8 mouse cellular contexts compared by ENCODE assay signal in genomic region chr1:135313284-135314031, GRCm38 (mm10). TPM values are rescaled to one million over a fixed set of nuclear protein-coding genes. Genes with fewer than 3 reads are reported as not detected.
DNase-seq lines count a peak whose midpoint lies in the region; ATAC-seq and TF ChIP-seq lines count a peak whose summit lies in the region.

Gene Timm17a, minus strand, starts transcription at chr1:135313778.

- H3K36me3 ChIP-seq in ES-Bruce4 (ENCODE audit: control insufficient read depth, insufficient read depth, low read length, poor library complexity, severe bottlenecking) = peaks cover 8% of the 10 kb centered on the region
- peaks cover 15% of the 10 kb centered on the region for H3K36me3 ChIP-seq in forebrain, embryonic 13.5 days (ENCODE audit: poor library complexity, severe bottlenecking)
- H3K36me3 ChIP-seq in liver, postnatal 0 days (replicated peaks; ENCODE audit: insufficient read depth, low read length) = peaks cover 13% of the 10 kb centered on the region
- 0 out of 2 replicates have a peak, but pooled peaks cover 1% of the 10 kb centered on the region for H3K36me3 ChIP-seq in neural tube, embryonic 14.5 days (ENCODE audit: control insufficient read depth, insufficient read depth, low read length)

- under 1% methylated on average over 51 of the region's 51 CpGs for WGBS in forebrain, embryonic 13.5 days
- WGBS in large intestine, adult 2 months = under 1% methylated on average over 51 of the region's 51 CpGs
- under 1% methylated on average over 51 of the region's 51 CpGs for WGBS in liver, postnatal 0 days (ENCODE audit: insufficient replicate concordance)
- WGBS in neural tube, embryonic 14.5 days = 0% methylated on average over 51 of the region's 51 CpGs

- H3K9me3 ChIP-seq in ES-Bruce4 (replicated peaks; ENCODE audit: control insufficient read depth, insufficient read depth, low read length, poor library complexity, severe bottlenecking) = no peaks in the 10 kb centered on the region
- no peaks in the 10 kb centered on the region for H3K9me3 ChIP-seq in forebrain, embryonic 13.5 days (replicated peaks)
- H3K9me3 ChIP-seq in liver, postnatal 0 days (ENCODE audit: low read length) = no peaks in the 10 kb centered on the region
- H3K9me3 ChIP-seq in neural tube, embryonic 14.5 days (ENCODE audit: control insufficient read depth, low read length) = no peaks in the 10 kb centered on the region

- no peaks in the 10 kb centered on the region for H3K27me3 ChIP-seq in ES-Bruce4 (ENCODE audit: control insufficient read depth, insufficient read depth, low read length, poor library complexity, severe bottlenecking)
- 0 out of 2 replicates have a peak, but pooled peaks cover 5% of the 10 kb centered on the region for H3K27me3 ChIP-seq in forebrain, embryonic 13.5 days
- no peaks in the 10 kb centered on the region for H3K27me3 ChIP-seq in liver, postnatal 0 days (ENCODE audit: insufficient read depth, low read length)
- H3K27me3 ChIP-seq in neural tube, embryonic 14.5 days (ENCODE audit: control insufficient read depth, insufficient read depth, low read length) = no peaks in the 10 kb centered on the region

- DNase-seq in heart, postnatal 10 days = peak; percentile 96
- DNase-seq in large intestine, adult 2 months (ENCODE audit: low read depth, low spot score) = peak; percentile 94
- peak; percentile 94 for DNase-seq in liver, postnatal 0 days
- peak; percentile 91 for DNase-seq in testis, postnatal 10 days (ENCODE audit: low spot score)

- H3K4me2 ChIP-seq in forebrain, embryonic 13.5 days = peak within 1 kb of the TSS; percentile 91
- H3K4me2 ChIP-seq in liver, postnatal 0 days (ENCODE audit: low read depth, low read length) = peak within 1 kb of the TSS; percentile 93
- peak within 1 kb of the TSS; percentile 93 for H3K4me2 ChIP-seq in neural tube, embryonic 14.5 days (ENCODE audit: low read depth, low read length)

- H3K4me3 ChIP-seq in ES-Bruce4 (ENCODE audit: low read depth, low read length) = peak within 1 kb of the TSS; percentile 94
- peak within 1 kb of the TSS; percentile 81 for H3K4me3 ChIP-seq in forebrain, embryonic 13.5 days
- peak within 1 kb of the TSS; percentile 72 for H3K4me3 ChIP-seq in liver, postnatal 0 days (ENCODE audit: low read depth, low read length)
- H3K4me3 ChIP-seq in neural tube, embryonic 14.5 days (ENCODE audit: low read depth, low read length) = peak within 1 kb of the TSS; percentile 91

- TF ChIP-seq POLR2A in ES-Bruce4 (IDR thresholded peaks at IDR 0.05; ENCODE audit: insufficient read depth, low read length) = peak; percentile 80

- no peak for TF ChIP-seq CTCF in ES-Bruce4 (IDR thresholded peaks at IDR 0.05; ENCODE audit: low read depth, low read length)
- TF ChIP-seq CTCF in liver, postnatal 0 days (IDR thresholded peaks at IDR 0.05; ENCODE audit: low read depth) = no peak

- H3K9ac ChIP-seq in ES-Bruce4 (ENCODE audit: low read depth, poor library complexity, severe bottlenecking) = peak within 1 kb of the TSS; percentile 60
- peak within 1 kb of the TSS; percentile 95 for H3K9ac ChIP-seq in forebrain, embryonic 13.5 days
- peak within 1 kb of the TSS; percentile 91 for H3K9ac ChIP-seq in liver, postnatal 0 days (replicated peaks)
- H3K9ac ChIP-seq in neural tube, embryonic 14.5 days (replicated peaks; ENCODE audit: low read depth, low read length) = peak within 1 kb of the TSS; percentile 98

- no peaks in the 10 kb centered on the region for H3K4me1 ChIP-seq in ES-Bruce4 (ENCODE audit: control insufficient read depth, insufficient read depth, low read length)
- H3K4me1 ChIP-seq in forebrain, embryonic 13.5 days = peaks cover 12% of the 10 kb centered on the region
- H3K4me1 ChIP-seq in liver, postnatal 0 days (ENCODE audit: insufficient read depth) = peaks cover 15% of the 10 kb centered on the region
- peaks cover 9% of the 10 kb centered on the region for H3K4me1 ChIP-seq in neural tube, embryonic 14.5 days (ENCODE audit: control insufficient read depth, insufficient read depth, low read length)

- no peak within 1 kb of the TSS; the same call in 1 of the 2 replicates for H3K27ac ChIP-seq in ES-Bruce4 (ENCODE audit: insufficient read depth, low read length)
- H3K27ac ChIP-seq in forebrain, embryonic 13.5 days = peak within 1 kb of the TSS; percentile 74
- peak within 1 kb of the TSS; percentile 79 for H3K27ac ChIP-seq in liver, postnatal 0 days (ENCODE audit: low read depth)
- peak within 1 kb of the TSS; percentile 83 for H3K27ac ChIP-seq in neural tube, embryonic 14.5 days (ENCODE audit: low read depth, low read length)

- TF ChIP-seq EP300 in ES-Bruce4 (IDR thresholded peaks at IDR 0.05; ENCODE audit: insufficient read depth, low read depth, low read length) = no peak
- TF ChIP-seq EP300 in liver, postnatal 0 days (IDR thresholded peaks at IDR 0.05; ENCODE audit: low read depth) = peak; percentile 40

- intact Hi-C loops in heart, postnatal 10 days (cut with DNase I) = loop anchor here (2.0 kb wide), 2 partner anchors 31 to 55 kb away; no protein-coding TSS in a partner anchor

- peak; percentile 100 for ATAC-seq in cerebellum, adult (ENCODE audit: insufficient number of reproducible peaks, low FRiP score, low TSS enrichment)
- ATAC-seq in forebrain, embryonic 13.5 days = peak; percentile 100
- ATAC-seq in liver, postnatal 0 days = peak; percentile 100
- peak; percentile 100 for ATAC-seq in neural tube, embryonic 14.5 days (ENCODE audit: low read depth)

RNA-seq across cellular contexts. Expression of gene Timm17a, which starts in this region (rescaled TPM):
- polyA plus RNA-seq in ES-Bruce4 (2011; ENCODE audit: insufficient read depth, insufficient read length, low read depth, missing spikeins) = 164 TPM in 2 replicates
- polyA plus RNA-seq in forebrain, embryonic 13.5 days (2015; fragmentation: Nextera tagmentation; extraction: Ambion mirVana) = 167 and 179 TPM in 2 replicates
- 100 to 1,000 TPM; 406 to 428 TPM for total RNA-seq in heart, postnatal 10 days (2021)
- 71.0 and 73.1 TPM in 2 replicates for polyA plus RNA-seq in large intestine, adult 2 months (2012; rRNA removed)
- 122 and 124 TPM in 2 replicates for polyA plus RNA-seq in liver, postnatal 0 days (2015; fragmentation: Nextera tagmentation; extraction: Ambion mirVana)
- 160 and 161 TPM in 2 replicates for polyA plus RNA-seq in neural tube, embryonic 14.5 days (2014; fragmentation: Nextera tagmentation; extraction: Ambion mirVana)
